9 mouse cellular contexts compared by ENCODE assay signal in genomic region chr12:3547911-3548310, GRCm38 (mm10).
"Had no signal": no experiment of that assay in that cellular context is flagged by ENCODE, and none has a peak within 500 bp of the region (broad histone marks: within the 10 kb centered on the region; RNA-seq: fewer than 3 reads in every experiment).

No protein-coding gene starts in this region.

- DNase-seq: kidney, adult 18-20 months; kidney, postnatal 4 days; layer of hippocampus, postnatal 36 days; left cerebral cortex, postnatal 4 days had no signal

- H3K27ac ChIP-seq: intestine, embryonic 15.5 days; limb, embryonic 13.5 days; liver, embryonic 14.5 days; midbrain, embryonic 13.5 days; stomach, postnatal 0 days had no signal

- H3K4me3 ChIP-seq: intestine, embryonic 15.5 days; limb, embryonic 13.5 days; midbrain, embryonic 13.5 days had no signal
